Mouse (Mus musculus): ENCODE results near the gene Bfsp2. TPM values are rescaled to one million over a fixed set of nuclear protein-coding genes. Genes with fewer than 3 reads are reported as not detected.

The Bfsp2 gene
- polyA plus RNA-seq, 1 experiment from 2014 or later, result 0.35 TPM

DNA sequence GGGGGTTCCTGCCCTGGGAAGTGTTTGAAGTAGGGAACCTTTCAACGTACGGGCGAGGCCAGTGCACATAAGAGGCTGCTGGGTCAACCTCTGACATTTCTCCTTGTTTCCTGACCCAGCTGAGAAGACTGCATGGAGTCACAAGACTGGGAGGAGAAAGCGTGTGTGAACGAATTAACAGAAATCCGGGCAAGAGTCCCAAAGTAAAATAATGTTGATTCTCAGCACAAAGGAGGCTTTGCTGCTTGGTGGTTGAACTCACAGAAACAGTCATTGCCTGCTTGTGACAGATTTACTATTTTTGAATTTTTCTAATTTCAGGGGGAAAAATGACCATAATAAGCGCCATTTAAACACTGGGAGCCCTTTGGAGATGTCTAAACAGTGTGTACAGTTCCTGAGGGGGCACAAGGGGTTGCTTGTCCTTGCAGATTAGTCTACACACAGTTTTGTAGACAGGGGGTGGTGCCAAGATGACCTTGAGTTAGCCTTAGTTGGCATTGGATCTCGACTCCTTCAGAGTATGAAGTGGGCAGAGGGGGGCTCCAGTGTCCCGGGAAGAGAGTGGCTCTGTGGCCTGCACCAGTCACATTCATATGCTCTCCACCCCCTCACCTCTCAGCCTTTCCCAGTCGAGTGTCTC, 93.1 kb downstream of the Bfsp2 start:
- Histone ChIP-seq H3K36me3 (ENCODE audit: control insufficient read depth, insufficient read depth) (no peaks in the 10 kb centered on the region), H3K9ac (ENCODE audit: low read depth, low read length) (no peak overlapping the region), H3K4me2 (replicated peaks; ENCODE audit: low read depth) (no peak overlapping the region), H3K4me3 (ENCODE audit: low read depth, low read length) (no peak overlapping the region), H3K27me3 (replicated peaks; ENCODE audit: control insufficient read depth, insufficient read depth, low read length) (no peaks in the 10 kb centered on the region), H3K27ac (ENCODE audit: low read depth, low read length) (no peak overlapping the region), H3K9me3 (ENCODE audit: control insufficient read depth) (no peaks in the 10 kb centered on the region), H3K4me1 (replicated peaks; ENCODE audit: control insufficient read depth, insufficient read depth, low read length) (no peaks in the 10 kb centered on the region; the same call in 1 of the 2 replicates)
- WGBS, result 49% methylated on average over 10 of the region's 10 CpGs
- no peak for ATAC-seq
- no peak for TF ChIP-seq CTCF (IDR thresholded peaks at IDR 0.05; ENCODE audit: low read depth)

GRCm38 (mm10) chr9:103386573-103386972, 93.6 kb downstream of the Bfsp2 start:
- Histone ChIP-seq H3K9ac (ENCODE audit: low read depth, low read length) (no peak overlapping the region), H3K27me3 (replicated peaks; ENCODE audit: control insufficient read depth, insufficient read depth, low read length) (no peaks in the 10 kb centered on the region), H3K4me1 (replicated peaks; ENCODE audit: control insufficient read depth, insufficient read depth, low read length) (no peaks in the 10 kb centered on the region; the same call in 1 of the 2 replicates), H3K27ac (ENCODE audit: low read depth, low read length) (no peak overlapping the region), H3K4me2 (replicated peaks; ENCODE audit: low read depth) (no peak overlapping the region), H3K4me3 (ENCODE audit: low read depth, low read length) (no peak overlapping the region), H3K9me3 (ENCODE audit: control insufficient read depth) (no peaks in the 10 kb centered on the region), H3K36me3 (ENCODE audit: control insufficient read depth, insufficient read depth) (no peaks in the 10 kb centered on the region)
- ATAC-seq, result no peak
- TF ChIP-seq CTCF (IDR thresholded peaks at IDR 0.05; ENCODE audit: low read depth), result no peak
- WGBS, result 56% methylated on average over 5 of the region's 5 CpGs

- no peak for TF ChIP-seq CTCF (IDR thresholded peaks at IDR 0.05; ENCODE audit: low read depth)
- no peak overlapping the region for H3K4me3 ChIP-seq (ENCODE audit: low read depth, low read length)
- no peaks in the 10 kb centered on the region; the same call in 1 of the 2 replicates for H3K4me1 ChIP-seq (replicated peaks; ENCODE audit: control insufficient read depth, insufficient read depth, low read length)
- H3K4me2 ChIP-seq (replicated peaks; ENCODE audit: low read depth), result no peak overlapping the region
- no peaks in the 10 kb centered on the region for H3K27me3 ChIP-seq (replicated peaks; ENCODE audit: control insufficient read depth, insufficient read depth, low read length)
- no peaks in the 10 kb centered on the region for H3K36me3 ChIP-seq (ENCODE audit: control insufficient read depth, insufficient read depth)
- no peaks in the 10 kb centered on the region for H3K9me3 ChIP-seq (ENCODE audit: control insufficient read depth)
- no peak for ATAC-seq
- H3K9ac ChIP-seq (ENCODE audit: low read depth, low read length), result no peak overlapping the region
- WGBS, result 6% methylated on average over 1 of the region's 1 CpGs
- H3K27ac ChIP-seq (ENCODE audit: low read depth, low read length), result no peak overlapping the region
Measured at GRCm38 (mm10) chr9:103385600-103385999, 94.6 kb downstream of the Bfsp2 start.

GRCm38 (mm10) chr9:103384141-103384796, 96.0 kb downstream of the Bfsp2 start:
- no peaks in the 10 kb centered on the region for H3K27me3 ChIP-seq (replicated peaks; ENCODE audit: control insufficient read depth, insufficient read depth, low read length)
- WGBS, result 81% methylated on average over 4 of the region's 4 CpGs
- H3K4me1 ChIP-seq (replicated peaks; ENCODE audit: control insufficient read depth, insufficient read depth, low read length), result no peaks in the 10 kb centered on the region; the same call in 1 of the 2 replicates
- H3K36me3 ChIP-seq (ENCODE audit: control insufficient read depth, insufficient read depth), result no peaks in the 10 kb centered on the region
- no peaks in the 10 kb centered on the region for H3K9me3 ChIP-seq (ENCODE audit: control insufficient read depth)
- no peak overlapping the region for H3K9ac ChIP-seq (ENCODE audit: low read depth, low read length)
- no peak overlapping the region for H3K27ac ChIP-seq (ENCODE audit: low read depth, low read length)
- no peak overlapping the region for H3K4me3 ChIP-seq (ENCODE audit: low read depth, low read length)
- H3K4me2 ChIP-seq (replicated peaks; ENCODE audit: low read depth), result no peak overlapping the region
- TF ChIP-seq CTCF (IDR thresholded peaks at IDR 0.05; ENCODE audit: low read depth), result no peak
- ATAC-seq, result no peak

DNA sequence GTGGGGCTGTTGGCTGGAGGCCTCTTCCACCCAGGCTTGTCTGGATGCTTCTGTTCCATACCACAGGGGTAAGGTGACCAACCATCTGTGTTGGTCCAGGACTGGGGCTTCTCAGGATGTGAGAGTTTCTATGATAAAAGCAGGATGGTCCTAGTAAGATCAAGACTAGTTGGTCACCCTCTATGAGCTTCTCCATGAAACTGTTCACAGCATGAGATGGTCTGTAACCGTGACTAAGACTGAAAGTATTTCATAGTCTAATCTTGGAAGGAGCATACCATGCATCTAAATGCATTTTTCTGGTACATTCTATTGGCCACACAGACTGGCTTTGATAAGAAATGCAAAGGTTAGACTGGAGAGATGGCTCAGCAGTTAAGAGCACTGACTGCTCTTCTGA, 96.6 kb downstream of the Bfsp2 start:
- Histone ChIP-seq H3K4me3 (ENCODE audit: low read depth, low read length) (no peak overlapping the region), H3K36me3 (ENCODE audit: control insufficient read depth, insufficient read depth) (no peaks in the 10 kb centered on the region), H3K4me2 (replicated peaks; ENCODE audit: low read depth) (no peak overlapping the region), H3K27me3 (replicated peaks; ENCODE audit: control insufficient read depth, insufficient read depth, low read length) (no peaks in the 10 kb centered on the region), H3K9ac (ENCODE audit: low read depth, low read length) (no peak overlapping the region), H3K27ac (ENCODE audit: low read depth, low read length) (no peak overlapping the region), H3K4me1 (replicated peaks; ENCODE audit: control insufficient read depth, insufficient read depth, low read length) (no peaks in the 10 kb centered on the region; the same call in 1 of the 2 replicates), H3K9me3 (ENCODE audit: control insufficient read depth) (no peaks in the 10 kb centered on the region)
- no peak for ATAC-seq
- WGBS, result 92% methylated on average over 1 of the region's 1 CpGs
- TF ChIP-seq CTCF (IDR thresholded peaks at IDR 0.05; ENCODE audit: low read depth), result no peak

- Histone ChIP-seq H3K4me2 (replicated peaks; ENCODE audit: low read depth) (no peak overlapping the region), H3K4me1 (replicated peaks; ENCODE audit: control insufficient read depth, insufficient read depth, low read length) (no peaks in the 10 kb centered on the region; the same call in 1 of the 2 replicates), H3K9me3 (ENCODE audit: control insufficient read depth) (no peaks in the 10 kb centered on the region), H3K36me3 (ENCODE audit: control insufficient read depth, insufficient read depth) (no peaks in the 10 kb centered on the region), H3K27ac (ENCODE audit: low read depth, low read length) (no peak overlapping the region), H3K4me3 (ENCODE audit: low read depth, low read length) (no peak overlapping the region), H3K9ac (ENCODE audit: low read depth, low read length) (no peak overlapping the region), H3K27me3 (replicated peaks; ENCODE audit: control insufficient read depth, insufficient read depth, low read length) (no peaks in the 10 kb centered on the region)
- TF ChIP-seq CTCF (IDR thresholded peaks at IDR 0.05; ENCODE audit: low read depth), result no peak
- no peak for ATAC-seq
- 37% methylated on average over 6 of the region's 6 CpGs for WGBS
Measured at GRCm38 (mm10) chr9:103382989-103383388, 97.2 kb downstream of the Bfsp2 start.

Data from intestine, postnatal 0 days (tissue).